Mouse (Mus musculus): Measurements from ENCODE around the gene Olfr20.
"Not testable (repeated sequence)": the region's sequence is repeated elsewhere in the genome, so short reads cannot be mapped to it uniquely, and the experiment has no call there.

Gene Olfr20

GRCm38 (mm10) chr11:73350483-73350882 lies at the start of gene Olfr20:
Gene Olfr20 (plus strand): TSS chr11:73350783.
- no peak for DNase-seq (ENCODE audit: low spot score)

DNA sequence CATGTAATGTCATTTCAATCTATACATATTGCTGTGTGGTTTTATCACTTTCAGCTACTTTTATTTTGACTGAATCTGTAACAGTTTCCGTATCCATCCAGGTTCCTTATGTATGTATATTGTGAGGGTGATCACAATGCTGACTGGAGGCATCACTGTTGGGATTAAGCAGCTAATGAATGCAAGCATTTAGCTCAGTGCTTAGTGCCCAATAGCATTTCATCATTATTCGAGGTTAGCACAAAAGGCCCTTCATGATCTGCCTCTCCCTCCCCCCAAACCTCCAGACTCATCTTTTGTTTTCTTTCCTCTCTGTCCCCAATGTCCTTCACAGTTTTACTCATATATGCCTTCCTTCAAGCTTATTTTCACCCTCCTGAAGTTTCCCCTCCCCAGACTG lies 47.5 kb upstream of the Olfr20 start:
- DNase-seq (ENCODE audit: low spot score): no peak

DNA sequence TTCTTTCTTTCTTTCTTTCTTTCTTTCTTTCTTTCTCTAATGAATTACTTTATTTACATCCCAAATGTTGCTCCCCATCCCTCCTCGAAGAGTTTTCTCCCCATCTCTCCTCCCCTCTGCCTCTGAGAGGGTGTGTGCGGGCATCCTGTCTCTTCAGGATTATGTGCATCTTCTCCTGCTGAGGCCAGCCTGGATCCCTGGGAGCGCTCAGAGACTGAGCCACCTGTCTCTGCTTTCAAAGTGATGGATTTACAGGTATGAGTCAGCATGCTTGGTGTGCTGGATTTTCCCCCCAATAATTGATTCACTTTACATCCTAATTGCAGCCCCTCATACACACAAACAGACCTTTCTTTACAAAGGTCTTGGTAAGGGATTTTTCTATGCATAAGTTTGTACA lies 34.6 kb upstream of the Olfr20 start:
- DNase-seq (ENCODE audit: low spot score): no peak

- not testable (repeated sequence) for DNase-seq (ENCODE audit: low spot score)
These were observed 32.0 kb upstream of the Olfr20 start for GRCm38 (mm10) chr11:73318581-73318980.

DNA sequence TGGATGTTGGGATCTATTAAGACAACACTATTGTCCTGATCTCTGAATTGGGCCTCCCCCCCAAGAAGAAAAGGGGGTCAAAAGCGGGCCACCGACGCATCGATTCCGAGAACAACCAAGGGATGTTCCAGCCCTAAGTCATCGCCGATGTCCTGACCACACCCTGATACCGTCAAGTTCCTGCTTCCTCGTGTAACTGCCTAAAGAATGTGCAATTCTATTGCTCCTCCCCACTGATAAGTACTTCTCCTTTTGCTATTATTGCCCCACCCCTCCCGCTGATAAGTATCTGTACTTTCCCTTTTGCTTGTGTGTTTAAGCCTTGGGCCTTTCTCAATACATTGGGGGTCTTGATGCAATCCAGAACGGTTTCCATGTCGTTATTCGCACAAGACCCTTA lies 29.5 kb upstream of the Olfr20 start:
- not testable (repeated sequence) for DNase-seq (ENCODE audit: low spot score)

GRCm38 (mm10) chr11:73323906-73324830 lies 26.4 kb upstream of the Olfr20 start:
- no peak for DNase-seq (ENCODE audit: low spot score)

GRCm38 (mm10) chr11:73326485-73326886 lies 24.1 kb upstream of the Olfr20 start:
- no peak for DNase-seq (ENCODE audit: low spot score)

- no peak for DNase-seq (ENCODE audit: low spot score)
These were observed 23.2 kb upstream of the Olfr20 start for GRCm38 (mm10) chr11:73327361-73327760.

GRCm38 (mm10) chr11:73329442-73329841 lies 21.1 kb upstream of the Olfr20 start, which contains the start of the genes Aspa, Gm49340 and Spata22:
Gene Aspa (minus strand): TSS chr11:73329596.
Gene Gm49340 (plus strand): TSS chr11:73329741.
Gene Spata22 (plus strand): TSS chr11:73329741.
- no peak for DNase-seq (ENCODE audit: low spot score)

DNA sequence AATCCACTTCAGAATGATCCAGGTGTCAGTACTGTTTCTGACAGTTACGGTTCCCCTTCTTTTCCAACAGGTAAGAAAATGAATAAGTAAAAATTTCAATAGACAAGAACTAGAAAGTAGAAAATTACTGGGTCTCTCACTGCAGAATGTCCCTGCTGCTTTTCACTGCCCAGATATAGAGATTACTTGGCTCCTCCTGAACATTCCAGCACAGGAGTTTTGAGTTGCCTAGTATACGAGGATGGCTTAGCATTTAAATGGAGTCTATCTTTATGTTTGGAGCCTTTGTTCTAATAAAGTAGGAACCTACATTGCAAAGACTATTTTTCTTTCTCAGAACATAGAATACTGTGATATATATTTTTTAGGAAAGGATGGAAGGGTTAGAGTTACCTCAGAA lies 17.2 kb upstream of the Olfr20 start:
- DNase-seq (ENCODE audit: low spot score): no peak

- no peak for DNase-seq (ENCODE audit: low spot score)
These were observed 13.7 kb upstream of the Olfr20 start for GRCm38 (mm10) chr11:73336919-73337318.

DNA sequence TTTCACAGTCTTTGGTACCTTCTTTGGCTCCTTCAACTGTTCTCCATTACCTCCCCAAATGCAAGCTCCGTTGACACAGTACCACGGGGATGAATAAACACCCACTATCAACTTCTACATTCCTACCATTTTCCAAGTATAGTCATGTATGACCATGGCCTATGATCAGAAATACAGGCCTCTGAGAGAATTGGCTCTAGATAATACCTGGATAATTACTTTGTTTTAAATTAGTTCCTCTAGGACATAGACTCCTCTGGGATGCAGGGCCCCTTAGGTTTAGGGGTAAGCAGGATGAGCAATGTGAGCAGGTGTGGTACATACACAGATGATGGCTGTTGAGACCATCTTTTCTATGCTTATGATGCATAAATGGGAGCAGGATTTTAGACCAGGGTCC lies 20.4 kb downstream of the Olfr20 start, which contains the start of gene Olfr376:
Olfr376 (plus strand) TSS at position 301 of the 400 bp plus-strand sequence.
- DNase-seq (ENCODE audit: low spot score): no peak

DNA sequence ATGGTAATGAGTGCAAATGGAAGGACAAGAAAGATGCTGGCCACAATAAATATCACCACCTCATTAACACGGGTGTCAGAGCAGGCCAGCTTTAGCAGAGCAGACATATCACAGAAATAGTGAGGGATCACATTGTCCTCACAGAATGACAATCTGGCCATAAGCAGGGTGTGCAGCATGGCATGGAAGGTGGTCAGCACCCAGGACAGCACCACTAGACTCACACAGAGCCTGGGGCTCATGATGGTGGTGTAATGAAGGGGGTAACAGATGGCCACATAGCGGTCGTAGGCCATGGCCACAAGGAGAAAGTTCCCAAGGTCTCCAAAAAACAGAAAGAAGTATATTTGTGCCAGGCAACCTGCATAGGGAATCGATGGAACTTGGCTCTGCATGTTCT lies 44.8 kb downstream of the Olfr20 start:
- DNase-seq (ENCODE audit: low spot score): no peak

GRCm38 (mm10) chr11:73399514-73399913 lies 48.9 kb downstream of the Olfr20 start, which contains the start of gene Olfr1:
Gene Olfr1 (minus strand): TSS chr11:73399614.
- DNase-seq (ENCODE audit: low spot score): no peak

Data from urinary bladder, postnatal 10 days (tissue).